In genomic region chr5:87560145-87560544, GRCm38 (mm10) we compare ENCODE assay signal across 31 mouse cellular contexts. TPM values are rescaled to one million over a fixed set of nuclear protein-coding genes. Genes with fewer than 3 reads are reported as not detected.
DNase-seq lines count a peak whose midpoint lies in the region; TF ChIP-seq lines count a peak whose summit lies in the region.
"Had no signal": no experiment of that assay in that cellular context is flagged by ENCODE, and none has a peak within 500 bp of the region (broad histone marks: within the 10 kb centered on the region; RNA-seq: fewer than 3 reads in every experiment).

No protein-coding gene starts in this region.

- WGBS in liver, adult 2 months, result 65% methylated on average over 5 of the region's 5 CpGs

- no peak overlapping the region for H3K4me3 ChIP-seq in liver, adult 2 months (ENCODE audit: insufficient read depth, low read depth, low read length)
- H3K4me3 ChIP-seq: erythroblast, embryonic 14.5 days; limb, embryonic 10.5 days; myocyte; stomach, embryonic 15.5 days had no signal

- DNase-seq in adrenal gland, postnatal 14 days, result peak; percentile 6
- DNase-seq in adrenal gland, adult 18-20 months (ENCODE audit: low spot score in 2 of 2), result no peak
- peak; percentile 60 for DNase-seq in liver, adult 2 months (ENCODE audit: extremely low read depth, low read depth, low spot score)
- DNase-seq in liver (no peak), R1 (ENCODE audit: low read depth, low spot score) (peak; percentile 18)
- DNase-seq in kidney, postnatal 4 days, result peak; percentile 4 to 8
- no peak for DNase-seq in lung, adult 18-20 months
- no peak for DNase-seq in left cerebral cortex, adult 11 months (ENCODE audit: low spot score)
- DNase-seq: B cell, adult 2 months; cerebellum, adult 11 months; cerebellum, postnatal 36 days; gastrocnemius, postnatal 36 days; heart, postnatal 14 days; lung, postnatal 10 days; midbrain, embryonic 14.5 days; spleen, adult 18-20 months; thymus, postnatal 14 days had no signal

- TF ChIP-seq POLR2A in liver, adult 2 months (IDR thresholded peaks at IDR 0.05; ENCODE audit: extremely low read depth, insufficient read depth, low read length), result no peak

- H3K27me3 ChIP-seq in liver, adult 2 months (ENCODE audit: control insufficient read depth, insufficient read depth, low read length), result no peaks in the 10 kb centered on the region
- H3K27me3 ChIP-seq: stomach, embryonic 15.5 days had no signal

- peaks cover 23% of the 10 kb centered on the region for H3K36me3 ChIP-seq in liver, adult 2 months (ENCODE audit: control insufficient read depth, insufficient read depth, low read length)
- H3K36me3 ChIP-seq: limb, embryonic 10.5 days; stomach, embryonic 15.5 days had no signal

- no peaks in the 10 kb centered on the region for H3K4me1 ChIP-seq in liver, adult 2 months (ENCODE audit: control insufficient read depth, insufficient read depth, low read length)
- H3K4me1 ChIP-seq: limb, embryonic 10.5 days; stomach, embryonic 15.5 days had no signal

- TF ChIP-seq CTCF in liver, adult 2 months (IDR thresholded peaks at IDR 0.05; ENCODE audit: low read depth, low read length), result peak; percentile 69

- no peak overlapping the region for H3K27ac ChIP-seq in liver, adult 2 months (replicated peaks; ENCODE audit: insufficient read depth, low read depth, low read length)
- H3K27ac ChIP-seq: hindbrain, embryonic 14.5 days; limb, embryonic 10.5 days; liver, embryonic 14.5 days; stomach, embryonic 15.5 days had no signal

- H3K79me2 ChIP-seq in liver, adult 2 months (ENCODE audit: control insufficient read depth, insufficient read depth, low read length), result no peaks in the 10 kb centered on the region

- H3K9ac ChIP-seq in liver, adult 2 months (ENCODE audit: low read depth, low read length), result no peak overlapping the region
- H3K9ac ChIP-seq: hindbrain, embryonic 14.5 days; liver, embryonic 14.5 days; stomach, embryonic 15.5 days had no signal

RNA-seq across cellular contexts. Expression of gene Sult1d1, which starts 8.7 kb away (rescaled TPM):
- total RNA-seq in adrenal gland, postnatal 14 days (2021), result 0.64 and 15.6 TPM in 2 replicates
- total RNA-seq in adrenal gland, adult 18-20 months (2021), result under 1 TPM in 1 of 2 experiments, not detected in 1; 0.27 TPM
- total RNA-seq in liver, adult 2 months (2014; rRNA removed), result 141 and 268 TPM in 2 replicates
- polyA plus RNA-seq in liver, adult 2 months (2012; rRNA removed), result 6.7 and 10.2 TPM in 2 replicates
- total RNA-seq: gastrocnemius, postnatal 36 days; layer of hippocampus, postnatal 14 days; megakaryocyte, adult 5-6 weeks; MEL had no signal
- polyA plus RNA-seq: brain, embryonic 14.5 days; embryonic facial prominence, embryonic 11.5 days; erythroblast, embryonic 14.5 days; forebrain, embryonic 14.5 days; heart, embryonic 11.5 days; hindbrain, embryonic 14.5 days; limb, embryonic 10.5 days; midbrain, embryonic 14.5 days; myocyte had no signal

RNA-seq across cellular contexts. Expression of gene Sult1b1, which starts 22.1 kb away (rescaled TPM):
- 0.56 TPM in 1 of 2 replicates, not detected in the other for total RNA-seq in adrenal gland, postnatal 14 days (2021)
- total RNA-seq in adrenal gland, adult 18-20 months (2021), result not detected
- 21.9 and 36.1 TPM in 2 replicates for total RNA-seq in liver, adult 2 months (2014; rRNA removed)
- polyA plus RNA-seq in liver, adult 2 months (2012; rRNA removed), result 1.9 and 3.7 TPM in 2 replicates
- total RNA-seq: gastrocnemius, postnatal 36 days; heart, postnatal 14 days; layer of hippocampus, postnatal 14 days; megakaryocyte, adult 5-6 weeks; MEL had no signal
- polyA plus RNA-seq: brain, embryonic 14.5 days; embryonic facial prominence, embryonic 11.5 days; erythroblast, embryonic 14.5 days; forebrain, embryonic 14.5 days; heart, embryonic 11.5 days; hindbrain, embryonic 14.5 days; limb, embryonic 10.5 days; midbrain, embryonic 14.5 days; myocyte had no signal

RNA-seq across cellular contexts. Expression of gene Sult1e1, which starts 31.2 kb away (rescaled TPM):
- total RNA-seq in adrenal gland, postnatal 14 days (2021), result 0.71 and 1.0 TPM in 2 replicates
- total RNA-seq in adrenal gland, adult 18-20 months (2021), result 1 to 10 TPM in 1 of 2 experiments, under 1 TPM in 1; 0.66 to 6.0 TPM
- total RNA-seq in liver, adult 2 months (2014; rRNA removed), result 0.09 and 0.20 TPM in 2 replicates
- 0.49 TPM in 1 of 2 replicates, not detected in the other for polyA plus RNA-seq in liver, adult 2 months (2012; rRNA removed)
- total RNA-seq: gastrocnemius, postnatal 36 days; heart, postnatal 14 days; layer of hippocampus, postnatal 14 days; megakaryocyte, adult 5-6 weeks; MEL had no signal
- polyA plus RNA-seq: brain, embryonic 14.5 days; erythroblast, embryonic 14.5 days; forebrain, embryonic 14.5 days; heart, embryonic 11.5 days; hindbrain, embryonic 14.5 days; intestine, embryonic 16.5 days; limb, embryonic 10.5 days; liver, embryonic 14.5 days; midbrain, embryonic 14.5 days; myocyte; stomach, embryonic 15.5 days had no signal

Comparison
In these comparisons a context has a peak if more than half of its experiments do, and no peak if none do; other contexts are left out.
1. DNase-seq: peak in adrenal gland, postnatal 14 days (single experiment), liver, adult 2 months (single experiment), R1 (single experiment) and kidney, postnatal 4 days (2 of 2); none in adrenal gland, adult 18-20 months (0 of 2), liver (single experiment), lung, adult 18-20 months (0 of 2) and left cerebral cortex, adult 11 months (single experiment).
2. RNA of gene Sult1b1, which starts 22.1 kb away (total RNA-seq): 21.9 to 36.1 TPM in liver, adult 2 months; 0.56 TPM in adrenal gland, postnatal 14 days and not detected in adrenal gland, adult 18-20 months; every median in the first group is over 10 times any median in the second.